8 mouse cellular contexts compared by ENCODE assay signal in genomic region chr10:3973589-3974070, GRCm38 (mm10). TPM values are rescaled to one million over a fixed set of nuclear protein-coding genes. Genes with fewer than 3 reads are reported as not detected.
DNase-seq lines count a peak whose midpoint lies in the region; ATAC-seq lines count a peak whose summit lies in the region.

No protein-coding gene starts in this region.

- peak; percentile 96 for DNase-seq in Muller cell, postnatal 12 days (ENCODE audit: inconsistent ontology term)
- peak; percentile 92 for DNase-seq in cerebellum, adult 9-11 months
- DNase-seq in frontal cortex, adult 2 months (ENCODE audit: extremely low spot score in 1 of 2, low spot score in 1 of 2) = peak; percentile 58 to 84
- DNase-seq in hindbrain, embryonic 11.5 days (ENCODE audit: low spot score) = peak; percentile 84
- peak; percentile 79 to 87 for DNase-seq in layer of hippocampus, postnatal 10 days (ENCODE audit: low spot score in 2 of 2)
- peak; percentile 88 for DNase-seq in lung, postnatal 14 days
- DNase-seq in ovary, postnatal 36 days (ENCODE audit: low spot score) = peak; percentile 88
- DNase-seq in thymus, postnatal 14 days = peak; percentile 86

- H3K4me1 ChIP-seq in hindbrain, embryonic 11.5 days (replicated peaks; ENCODE audit: control insufficient read depth, insufficient read depth, low read length) = peaks cover 5% of the 10 kb centered on the region; the same call in 1 of the 2 replicates

- peak; percentile 91 for ATAC-seq in hindbrain, embryonic 11.5 days (ENCODE audit: low FRiP score)

- peak overlapping the region; percentile 87 for H3K4me2 ChIP-seq in hindbrain, embryonic 11.5 days (replicated peaks; ENCODE audit: low read depth, low read length)

- H3K9ac ChIP-seq in hindbrain, embryonic 11.5 days (ENCODE audit: low read depth, low read length) = peak overlapping the region; percentile 81

- no peaks in the 10 kb centered on the region for H3K9me3 ChIP-seq in hindbrain, embryonic 11.5 days (ENCODE audit: control insufficient read depth, low read length)

- under 1% methylated on average over 39 of the region's 39 CpGs for WGBS in hindbrain, embryonic 11.5 days

- H3K27me3 ChIP-seq in hindbrain, embryonic 11.5 days (ENCODE audit: control insufficient read depth, insufficient read depth, low read length) = no peaks in the 10 kb centered on the region

- peak overlapping the region; percentile 77 for H3K27ac ChIP-seq in hindbrain, embryonic 11.5 days (ENCODE audit: low read depth, low read length)

- peak overlapping the region; percentile 72 for H3K4me3 ChIP-seq in hindbrain, embryonic 11.5 days (ENCODE audit: low read depth, low read length)

- no peaks in the 10 kb centered on the region for H3K36me3 ChIP-seq in hindbrain, embryonic 11.5 days (ENCODE audit: control insufficient read depth, insufficient read depth, low read length)

RNA-seq across cellular contexts. Expression of gene Mthfd1l, which starts 0.7 kb away (rescaled TPM):
- polyA plus RNA-seq in frontal cortex, adult 2 months (2012; rRNA removed) = 6.2 and 6.3 TPM in 2 replicates
- 10.4 and 11.0 TPM in 2 replicates for polyA plus RNA-seq in hindbrain, embryonic 11.5 days (2014; fragmentation: Nextera tagmentation; extraction: Ambion mirVana)
- 10 to 100 TPM; 13.4 to 14.4 TPM for total RNA-seq in layer of hippocampus, postnatal 10 days (2021)

Comparison
In these comparisons a context has a peak if more than half of its experiments do, and no peak if none do; other contexts are left out.
1. Peak in every context shown above with its lines: DNase-seq, ATAC-seq, H3K4me3 ChIP-seq and H3K27ac ChIP-seq.